Mouse (Mus musculus): ENCODE data around the gene Tnpo1.

- TF ChIP-seq CTCF (IDR thresholded peaks at IDR 0.05; ENCODE audit: low read depth, low read length), result no peak
- TF ChIP-seq POLR2A (IDR thresholded peaks at IDR 0.05; ENCODE audit: extremely low read depth, insufficient read depth, low read length), result no peak
Measured at GRCm38 (mm10) chr13:98966583-98966982, 40.4 kb upstream of the Tnpo1 start.

All from liver, adult 2 months (tissue).